Mouse (Mus musculus) bone marrow macrophage, adult 2 months (primary cell): ENCODE measurements around the gene Gpx1. TPM values are rescaled to one million over a fixed set of nuclear protein-coding genes. Genes with fewer than 3 reads are reported as not detected.

Experiments
- H3K27ac ChIP-seq: 2 replicates; pipeline ENCODE4 v1.5.1; 2012; ENCODE audit warnings: low read depth, low read length; ENCODE audit not compliant: insufficient read depth
- H3K4me1 ChIP-seq: 2 replicates; pipeline ENCODE4 v1.6.1; 2012; ENCODE audit warnings: low read length; ENCODE audit not compliant: control insufficient read depth, insufficient read depth
- H3K4me3 ChIP-seq: 2 replicates; pipeline ENCODE4 v1.5.1; 2012; ENCODE audit warnings: mild to moderate bottlenecking, low read length, moderate library complexity; ENCODE audit not compliant: insufficient read depth
- CTCF ChIP-seq: IDR thresholded peaks from 2 replicates; pipeline ENCODE4 v1.5.1; 2012; ENCODE audit warnings: low read depth, mild to moderate bottlenecking, low read length, moderate library complexity
- POLR2A ChIP-seq: IDR thresholded peaks from 2 replicates; pipeline ENCODE4 v1.6.1; 2012; ENCODE audit warnings: mild to moderate bottlenecking, low read depth, low read length, borderline replicate concordance
- polyA plus RNA-seq: library from polyadenylated mRNA; stranded (reverse); fragments of >200 nt; gene quantifications from 2 replicates; pipeline ENCODE4 v1.2.4, GENCODE M21; 2012; ENCODE audit not compliant: missing spikeins, insufficient read depth, insufficient read length

Gpx1 gene
- polyA plus RNA-seq, 1 experiment: 533 TPM

GRCm38 (mm10) chr9:108349727-108350126 is 11.0 kb downstream of the Gpx1 start:
- Histone ChIP-seq H3K27ac (no peak overlapping the region), H3K4me3 (no peak overlapping the region), H3K4me1 (peaks cover 19% of the 10 kb centered on the region)
- TF ChIP-seq CTCF (no peak), POLR2A (no peak)

- Histone ChIP-seq H3K4me3 (no peak overlapping the region), H3K4me1 (no peaks in the 10 kb centered on the region), H3K27ac (no peak overlapping the region)
- TF ChIP-seq CTCF: no peak
- TF ChIP-seq POLR2A: no peak
These were observed 39.5 kb downstream of the Gpx1 start for GRCm38 (mm10) chr9:108378234-108378633.

GRCm38 (mm10) chr9:108378736-108379135 is 40.0 kb downstream of the Gpx1 start:
- TF ChIP-seq CTCF (no peak), POLR2A (no peak)
- Histone ChIP-seq H3K4me3 (no peak overlapping the region), H3K27ac (no peak overlapping the region), H3K4me1 (no peaks in the 10 kb centered on the region)

- TF ChIP-seq POLR2A (no peak), CTCF (no peak)
- H3K4me3 ChIP-seq: no peak overlapping the region
- H3K27ac ChIP-seq: no peak overlapping the region
- H3K4me1 ChIP-seq: no peaks in the 10 kb centered on the region
These were observed 40.6 kb downstream of the Gpx1 start for GRCm38 (mm10) chr9:108379294-108379693.

- no peak for TF ChIP-seq POLR2A
- TF ChIP-seq CTCF: no peak
- H3K27ac ChIP-seq: no peak overlapping the region
- no peaks in the 10 kb centered on the region for H3K4me1 ChIP-seq
- H3K4me3 ChIP-seq: no peak overlapping the region
These were observed 42.7 kb downstream of the Gpx1 start for GRCm38 (mm10) chr9:108381382-108381781.

GRCm38 (mm10) chr9:108385006-108385405 is 46.3 kb downstream of the Gpx1 start:
- Histone ChIP-seq H3K4me1 (no peaks in the 10 kb centered on the region), H3K27ac (no peak overlapping the region), H3K4me3 (no peak overlapping the region)
- TF ChIP-seq POLR2A (no peak), CTCF (no peak)

- H3K4me3 ChIP-seq: no peak overlapping the region
- H3K4me1 ChIP-seq: no peaks in the 10 kb centered on the region
- no peak for TF ChIP-seq POLR2A
- TF ChIP-seq CTCF: no peak
- H3K27ac ChIP-seq: no peak overlapping the region
These were observed 48.1 kb downstream of the Gpx1 start for GRCm38 (mm10) chr9:108386816-108387215.

- H3K27ac ChIP-seq: no peak overlapping the region
- H3K4me3 ChIP-seq: no peak overlapping the region
- no peak for TF ChIP-seq POLR2A
- TF ChIP-seq CTCF: no peak
- no peaks in the 10 kb centered on the region for H3K4me1 ChIP-seq
These were observed 49.9 kb downstream of the Gpx1 start for GRCm38 (mm10) chr9:108388601-108389000.

- Histone ChIP-seq H3K4me3 (no peak overlapping the region), H3K27ac (no peak overlapping the region), H3K4me1 (no peaks in the 10 kb centered on the region)
- TF ChIP-seq CTCF (no peak), POLR2A (no peak)
These were observed 50.5 kb downstream of the Gpx1 start for GRCm38 (mm10) chr9:108389220-108389619.

Other genes starting within 250 kb of the Gpx1 start
- 52.2 and 52.7 TPM in 2 replicates for gene Apeh, start 244.3 kb upstream of the Gpx1 start, polyA plus RNA-seq
- gene Bsn, start 148.5 kb upstream of the Gpx1 start, polyA plus RNA-seq: 2.5 and 3.0 TPM in 2 replicates
- gene Dag1, start 74.9 kb upstream of the Gpx1 start, polyA plus RNA-seq: 34.5 and 37.5 TPM in 2 replicates
- 13.5 and 15.3 TPM in 2 replicates for gene Nicn1, start 48.5 kb upstream of the Gpx1 start, polyA plus RNA-seq
- 4.5 and 6.5 TPM in 2 replicates for gene Amt, start 42.0 kb upstream of the Gpx1 start, polyA plus RNA-seq
- gene Rhoa, start 32.8 kb upstream of the Gpx1 start, polyA plus RNA-seq: 499 and 511 TPM in 2 replicates
- 10.5 and 11.2 TPM in 2 replicates for gene Tcta, start 32.7 kb upstream of the Gpx1 start, polyA plus RNA-seq
- 70.1 and 70.9 TPM in 2 replicates for gene Usp4, start 8.9 kb downstream of the Gpx1 start, polyA plus RNA-seq
- gene 1700102P08Rik, start 53.9 kb downstream of the Gpx1 start, polyA plus RNA-seq: not detected in 2 replicates
- not detected in 2 replicates for gene Ccdc36, start 89.6 kb downstream of the Gpx1 start, polyA plus RNA-seq
- gene BC048562, start 97.6 kb downstream of the Gpx1 start, polyA plus RNA-seq: not detected in 2 replicates
- gene Ccdc71, start 121.6 kb downstream of the Gpx1 start, polyA plus RNA-seq: 17.3 and 18.1 TPM in 2 replicates
- gene Klhdc8b, start 122.7 kb downstream of the Gpx1 start, polyA plus RNA-seq: 3.6 and 6.2 TPM in 2 replicates
- gene Lamb2, start 140.8 kb downstream of the Gpx1 start, polyA plus RNA-seq: 2.7 and 3.4 TPM in 2 replicates
- 86.8 and 87.1 TPM in 2 replicates for gene Usp19, start 151.7 kb downstream of the Gpx1 start, polyA plus RNA-seq
- gene Qars, start 168.8 kb downstream of the Gpx1 start, polyA plus RNA-seq: 165 and 180 TPM in 2 replicates
- gene Qrich1, start 177.9 kb downstream of the Gpx1 start, polyA plus RNA-seq: 73.6 and 80.9 TPM in 2 replicates
- gene Impdh2, start 221.4 kb downstream of the Gpx1 start, polyA plus RNA-seq: 44.2 and 59.9 TPM in 2 replicates
- 28.6 and 29.7 TPM in 2 replicates for gene Ndufaf3, start 228.5 kb downstream of the Gpx1 start, polyA plus RNA-seq
- 44.7 and 52.7 TPM in 2 replicates for gene Dalrd3, start 231.0 kb downstream of the Gpx1 start, polyA plus RNA-seq
- 8.0 and 8.5 TPM in 2 replicates for gene Wdr6, start 239.8 kb downstream of the Gpx1 start, polyA plus RNA-seq